Mouse (Mus musculus): Measurements from ENCODE around the gene Olfr1380. TPM values are rescaled to one million over a fixed set of nuclear protein-coding genes. Genes with fewer than 3 reads are reported as not detected.
"Not testable (repeated sequence)": the region's sequence is repeated elsewhere in the genome, so short reads cannot be mapped to it uniquely, and the experiment has no call there.

Olfr1380 gene
- polyA plus RNA-seq, 1 experiment, result not detected

- H3K27ac ChIP-seq (replicated peaks; ENCODE audit: low read depth, low read length); H3K4me1 ChIP-seq (ENCODE audit: control insufficient read depth, insufficient read depth, insufficient read length, low read length); H3K4me3 ChIP-seq (ENCODE audit: insufficient read depth, low read depth, low read length): not testable (repeated sequence)
These were observed 54.7 kb downstream of the Olfr1380 start for GRCm38 (mm10) chr11:49611349-49611748.

GRCm38 (mm10) chr11:49612154-49612553 lies 55.5 kb downstream of the Olfr1380 start:
- H3K4me1 ChIP-seq (ENCODE audit: control insufficient read depth, insufficient read depth, insufficient read length, low read length), result peaks cover 7% of the 10 kb centered on the region; the same call in 1 of the 2 replicates

GRCm38 (mm10) chr11:49613349-49613748 lies 56.7 kb downstream of the Olfr1380 start:
- Histone ChIP-seq H3K4me1 (ENCODE audit: control insufficient read depth, insufficient read depth, insufficient read length, low read length) (peaks cover 11% of the 10 kb centered on the region; the same call in 1 of the 2 replicates), H3K27ac (replicated peaks; ENCODE audit: low read depth, low read length) (no peak overlapping the region), H3K4me3 (ENCODE audit: insufficient read depth, low read depth, low read length) (no peak overlapping the region)

More at GRCm38 (mm10) chr11:49612154-49612553, 55.5 kb downstream of the Olfr1380 start:
- no peak overlapping the region for H3K27ac ChIP-seq (replicated peaks; ENCODE audit: low read depth, low read length)
- H3K4me3 ChIP-seq (ENCODE audit: insufficient read depth, low read depth, low read length), result no peak overlapping the region

Other genes starting within 250 kb of the Olfr1380 start
- not detected in 2 replicates for gene Olfr1391, start 234.1 kb upstream of the Olfr1380 start, polyA plus RNA-seq (2012; ENCODE audit: insufficient read depth, insufficient read length, missing spikeins)
- gene Olfr1390, start 221.7 kb upstream of the Olfr1380 start, polyA plus RNA-seq (2012; ENCODE audit: insufficient read depth, insufficient read length, missing spikeins), result not detected in 2 replicates
- not detected in 2 replicates for gene Olfr1389, start 133.8 kb upstream of the Olfr1380 start, polyA plus RNA-seq (2012; ENCODE audit: insufficient read depth, insufficient read length, missing spikeins)
- gene Olfr1388, start 120.3 kb upstream of the Olfr1380 start, polyA plus RNA-seq (2012; ENCODE audit: insufficient read depth, insufficient read length, missing spikeins), result not detected in 2 replicates
- gene Olfr1387, start 101.5 kb upstream of the Olfr1380 start, polyA plus RNA-seq (2012; ENCODE audit: insufficient read depth, insufficient read length, missing spikeins), result not detected in 2 replicates
- not detected in 2 replicates for gene Olfr1386, start 91.8 kb upstream of the Olfr1380 start, polyA plus RNA-seq (2012; ENCODE audit: insufficient read depth, insufficient read length, missing spikeins)
- not detected in 2 replicates for gene Olfr1385, start 67.8 kb upstream of the Olfr1380 start, polyA plus RNA-seq (2012; ENCODE audit: insufficient read depth, insufficient read length, missing spikeins)
- gene Olfr1384, start 50.2 kb upstream of the Olfr1380 start, polyA plus RNA-seq (2012; ENCODE audit: insufficient read depth, insufficient read length, missing spikeins), result not detected in 2 replicates
- gene Olfr1383, start 37.2 kb upstream of the Olfr1380 start, polyA plus RNA-seq (2012; ENCODE audit: insufficient read depth, insufficient read length, missing spikeins), result not detected in 2 replicates
- not detected in 2 replicates for gene Olfr1382, start 28.6 kb upstream of the Olfr1380 start, polyA plus RNA-seq (2012; ENCODE audit: insufficient read depth, insufficient read length, missing spikeins)
- gene Olfr1381, start 13.4 kb upstream of the Olfr1380 start, polyA plus RNA-seq (2012; ENCODE audit: insufficient read depth, insufficient read length, missing spikeins), result not detected in 2 replicates
- gene Flt4, start 52.4 kb downstream of the Olfr1380 start, polyA plus RNA-seq (2012; ENCODE audit: insufficient read depth, insufficient read length, missing spikeins), result 2.1 and 2.7 TPM in 2 replicates
- gene Scgb3a1, start 106.7 kb downstream of the Olfr1380 start, polyA plus RNA-seq (2012; ENCODE audit: insufficient read depth, insufficient read length, missing spikeins), result not detected in 2 replicates
- 9.9 and 10.8 TPM in 2 replicates for gene Cnot6, start 155.8 kb downstream of the Olfr1380 start, polyA plus RNA-seq (2012; ENCODE audit: insufficient read depth, insufficient read length, missing spikeins)
- gene Gfpt2, start 237.3 kb downstream of the Olfr1380 start, polyA plus RNA-seq (2012; ENCODE audit: insufficient read depth, insufficient read length, missing spikeins), result 6.9 and 14.4 TPM in 2 replicates